Mouse (Mus musculus): ENCODE data around the gene Phlda3. TPM values are rescaled to one million over a fixed set of nuclear protein-coding genes. Genes with fewer than 3 reads are reported as not detected.
A peak's percentile ranks its signal among the peaks of the same experiment; 100 is the strongest.

Gene Phlda3
- polyA plus RNA-seq, 1 experiment from 2014 or later, result 82.0 TPM

GRCm38 (mm10) chr1:135752737-135753348 is 13.1 kb upstream of the Phlda3 start:
- TF ChIP-seq EP300 (IDR thresholded peaks at IDR 0.05) (no peak), CTCF (IDR thresholded peaks at IDR 0.05) (peak; percentile 99)
- Histone ChIP-seq H3K4me1 (ENCODE audit: insufficient read depth, low read depth, low read length) (0 out of 2 replicates have a peak, but pooled peaks cover 2% of the 10 kb centered on the region), H3K36me3 (ENCODE audit: insufficient read depth, low read length) (peaks cover 37% of the 10 kb centered on the region), H3K27me3 (replicated peaks; ENCODE audit: insufficient read depth, low read length) (no peaks in the 10 kb centered on the region), H3K4me2 (replicated peaks; ENCODE audit: low read depth, low read length) (no peak overlapping the region), H3K27ac (ENCODE audit: low read length) (peak overlapping the region; percentile 54), H3K9ac (replicated peaks; ENCODE audit: low read depth) (no peak overlapping the region), H3K4me3 (ENCODE audit: low read depth, low read length) (no peak overlapping the region), H3K9me3 (ENCODE audit: low read length) (no peaks in the 10 kb centered on the region)
- DNase-seq (ENCODE audit: low spot score) (peak; percentile 97), ATAC-seq (peak; percentile 94)
- WGBS, result 8% methylated on average over 10 of the region's 10 CpGs

GRCm38 (mm10) chr1:135755287-135755686 is 10.6 kb upstream of the Phlda3 start:
- Histone ChIP-seq H3K4me3 (ENCODE audit: low read depth, low read length) (no peak overlapping the region), H3K9ac (replicated peaks; ENCODE audit: low read depth) (no peak overlapping the region), H3K4me2 (replicated peaks; ENCODE audit: low read depth, low read length) (no peak overlapping the region), H3K27ac (ENCODE audit: low read length) (peak overlapping the region; percentile 22; the same call in 1 of the 2 replicates), H3K9me3 (ENCODE audit: low read length) (no peaks in the 10 kb centered on the region), H3K36me3 (ENCODE audit: insufficient read depth, low read length) (peaks cover 14% of the 10 kb centered on the region; the same call in 1 of the 2 replicates), H3K4me1 (ENCODE audit: insufficient read depth, low read depth, low read length) (0 out of 2 replicates have a peak, but pooled peaks cover 2% of the 10 kb centered on the region), H3K27me3 (replicated peaks; ENCODE audit: insufficient read depth, low read length) (no peaks in the 10 kb centered on the region)
- TF ChIP-seq EP300 (IDR thresholded peaks at IDR 0.05) (no peak), CTCF (IDR thresholded peaks at IDR 0.05) (no peak)
- peak; percentile 80 for DNase-seq (ENCODE audit: low spot score)
- 42% methylated on average over 9 of the region's 9 CpGs for WGBS
- peak; percentile 37 for ATAC-seq

- no peak overlapping the region for H3K4me2 ChIP-seq (replicated peaks; ENCODE audit: low read depth, low read length)
- no peak overlapping the region for H3K27ac ChIP-seq (ENCODE audit: low read length)
- H3K4me3 ChIP-seq (ENCODE audit: low read depth, low read length), result no peak overlapping the region
- 0 out of 2 replicates have a peak, but pooled peaks cover 2% of the 10 kb centered on the region for H3K4me1 ChIP-seq (ENCODE audit: insufficient read depth, low read depth, low read length)
- TF ChIP-seq EP300 (IDR thresholded peaks at IDR 0.05), result no peak
- TF ChIP-seq CTCF (IDR thresholded peaks at IDR 0.05), result no peak
- ATAC-seq, result no peak
- H3K27me3 ChIP-seq (replicated peaks; ENCODE audit: insufficient read depth, low read length), result no peaks in the 10 kb centered on the region
- H3K9ac ChIP-seq (replicated peaks; ENCODE audit: low read depth), result no peak overlapping the region
- no peak for DNase-seq (ENCODE audit: low spot score)
- peaks cover 9% of the 10 kb centered on the region; the same call in 1 of the 2 replicates for H3K36me3 ChIP-seq (ENCODE audit: insufficient read depth, low read length)
- no peaks in the 10 kb centered on the region for H3K9me3 ChIP-seq (ENCODE audit: low read length)
- WGBS, result 74% methylated on average over 3 of the region's 3 CpGs
Measured at GRCm38 (mm10) chr1:135755913-135756312, 10.0 kb upstream of the Phlda3 start.

- TF ChIP-seq EP300 (IDR thresholded peaks at IDR 0.05) (no peak), CTCF (IDR thresholded peaks at IDR 0.05) (no peak)
- Histone ChIP-seq H3K9me3 (ENCODE audit: low read length) (no peaks in the 10 kb centered on the region), H3K27ac (ENCODE audit: low read length) (no peak overlapping the region), H3K27me3 (replicated peaks; ENCODE audit: insufficient read depth, low read length) (no peaks in the 10 kb centered on the region), H3K4me3 (ENCODE audit: low read depth, low read length) (no peak overlapping the region), H3K36me3 (ENCODE audit: insufficient read depth, low read length) (no peaks in the 10 kb centered on the region), H3K4me2 (replicated peaks; ENCODE audit: low read depth, low read length) (no peak overlapping the region), H3K9ac (replicated peaks; ENCODE audit: low read depth) (no peak overlapping the region), H3K4me1 (ENCODE audit: insufficient read depth, low read depth, low read length) (0 out of 2 replicates have a peak, but pooled peaks cover 2% of the 10 kb centered on the region)
- no peak for DNase-seq (ENCODE audit: low spot score)
- no peak for ATAC-seq
- WGBS, result 64% methylated on average over 8 of the region's 8 CpGs
Measured at GRCm38 (mm10) chr1:135757287-135757686, 8.6 kb upstream of the Phlda3 start.

- Histone ChIP-seq H3K36me3 (ENCODE audit: insufficient read depth, low read length) (no peaks in the 10 kb centered on the region), H3K9ac (replicated peaks; ENCODE audit: low read depth) (no peak overlapping the region), H3K27ac (ENCODE audit: low read length) (no peak overlapping the region), H3K27me3 (replicated peaks; ENCODE audit: insufficient read depth, low read length) (no peaks in the 10 kb centered on the region), H3K9me3 (ENCODE audit: low read length) (no peaks in the 10 kb centered on the region), H3K4me1 (ENCODE audit: insufficient read depth, low read depth, low read length) (0 out of 2 replicates have a peak, but pooled peaks cover 2% of the 10 kb centered on the region), H3K4me2 (replicated peaks; ENCODE audit: low read depth, low read length) (no peak overlapping the region), H3K4me3 (ENCODE audit: low read depth, low read length) (no peak overlapping the region)
- ATAC-seq (no peak), DNase-seq (ENCODE audit: low spot score) (no peak)
- 62% methylated on average over 4 of the region's 4 CpGs for WGBS
- TF ChIP-seq CTCF (IDR thresholded peaks at IDR 0.05) (no peak), EP300 (IDR thresholded peaks at IDR 0.05) (no peak)
Measured at GRCm38 (mm10) chr1:135759685-135760084, 6.2 kb upstream of the Phlda3 start.

GRCm38 (mm10) chr1:135760216-135760615 is 5.7 kb upstream of the Phlda3 start:
- DNase-seq (ENCODE audit: low spot score), result no peak
- Histone ChIP-seq H3K27me3 (replicated peaks; ENCODE audit: insufficient read depth, low read length) (no peaks in the 10 kb centered on the region), H3K4me2 (replicated peaks; ENCODE audit: low read depth, low read length) (no peak overlapping the region), H3K4me1 (ENCODE audit: insufficient read depth, low read depth, low read length) (peaks cover 4% of the 10 kb centered on the region; the same call in 1 of the 2 replicates), H3K27ac (ENCODE audit: low read length) (no peak overlapping the region), H3K4me3 (ENCODE audit: low read depth, low read length) (no peak overlapping the region), H3K9me3 (ENCODE audit: low read length) (no peaks in the 10 kb centered on the region), H3K9ac (replicated peaks; ENCODE audit: low read depth) (no peak overlapping the region), H3K36me3 (ENCODE audit: insufficient read depth, low read length) (no peaks in the 10 kb centered on the region)
- ATAC-seq, result no peak
- 58% methylated on average over 8 of the region's 8 CpGs for WGBS
- TF ChIP-seq EP300 (IDR thresholded peaks at IDR 0.05) (no peak), CTCF (IDR thresholded peaks at IDR 0.05) (peak; percentile 49)
